Mouse (Mus musculus) cortical plate, adult 2 months (tissue): ENCODE data around the gene Kdr. TPM values are rescaled to one million over a fixed set of nuclear protein-coding genes. Genes with fewer than 3 reads are reported as not detected.

Experiments used
- H3K27ac ChIP-seq: fragments of 200-500 bp; 2 replicates; pipeline ENCODE4 v1.5.1; 2012; ENCODE audit warnings: low read length, control low read depth, inconsistent platforms; ENCODE audit not compliant: insufficient read depth
- H3K4me1 ChIP-seq: fragments of 200-500 bp; 2 replicates; pipeline ENCODE4 v1.6.1; 2011; ENCODE audit warnings: low read length; ENCODE audit not compliant: control insufficient read depth, insufficient read depth
- H3K4me3 ChIP-seq: fragments of 200-500 bp; 2 replicates; pipeline ENCODE4 v1.5.1; 2011; ENCODE audit warnings: mild to moderate bottlenecking, low read length, control low read depth; ENCODE audit not compliant: insufficient read depth
- CTCF ChIP-seq: fragments of 200-500 bp; IDR thresholded peaks from 2 replicates; pipeline ENCODE4 v1.5.1; 2011; ENCODE audit warnings: mild to moderate bottlenecking, control low read depth, low read length; ENCODE audit not compliant: insufficient read depth; ENCODE audit errors: extremely low read depth
- POLR2A ChIP-seq: fragments of 200-500 bp; IDR thresholded peaks from 2 replicates; pipeline ENCODE4 v1.6.1; 2011; ENCODE audit warnings: mild to moderate bottlenecking, low read length, control low read depth; ENCODE audit not compliant: insufficient read depth; ENCODE audit errors: extremely low read depth
- polyA plus RNA-seq: library from polyadenylated mRNA; depleted of rRNA; stranded (reverse); fragments of >200 nt; gene quantifications from 2 replicates; pipeline ENCODE4 v1.2.3, GENCODE M21; 2012

The Kdr gene
- polyA plus RNA-seq, 1 experiment, result 7.3 TPM

- TF ChIP-seq CTCF (no peak), POLR2A (no peak)
- H3K27ac ChIP-seq, result no peak overlapping the region
Measured at GRCm38 (mm10) chr5:75990212-75990611, 12.0 kb upstream of the Kdr start.

DNA sequence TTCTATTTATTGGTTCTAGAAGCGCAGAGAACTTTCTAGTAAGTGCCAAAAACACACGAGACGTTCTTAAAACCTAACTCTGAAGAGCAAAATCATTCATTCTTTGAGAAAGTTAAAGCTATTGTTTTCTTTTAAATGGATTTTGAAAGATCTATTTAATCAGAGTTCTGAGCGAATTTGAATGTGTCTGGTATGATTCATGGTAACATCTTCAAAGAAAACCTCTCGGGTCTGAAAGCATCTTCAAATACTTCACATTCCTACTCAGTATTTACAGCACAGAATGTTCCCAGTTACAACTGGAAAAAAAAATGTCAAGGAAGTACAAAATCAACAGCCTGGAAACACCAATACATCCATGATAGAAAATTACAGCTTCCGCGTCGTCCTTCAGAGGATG, 9.3 kb upstream of the Kdr start:
- no peak overlapping the region for H3K27ac ChIP-seq
- no peaks in the 10 kb centered on the region for H3K4me1 ChIP-seq

More at GRCm38 (mm10) chr5:75990212-75990611, 12.0 kb upstream of the Kdr start:
- H3K4me1 ChIP-seq, result no peaks in the 10 kb centered on the region
- H3K4me3 ChIP-seq, result no peak overlapping the region

GRCm38 (mm10) chr5:75980521-75981311, 2.5 kb upstream of the Kdr start:
- Histone ChIP-seq H3K4me3 (no peak overlapping the region), H3K27ac (no peak overlapping the region), H3K4me1 (no peaks in the 10 kb centered on the region)
- TF ChIP-seq POLR2A, result no peak
- TF ChIP-seq CTCF, result no peak

More for the DNA sequence above, 9.3 kb upstream of the Kdr start:
- no peak overlapping the region for H3K4me3 ChIP-seq
- TF ChIP-seq POLR2A (no peak), CTCF (no peak)

DNA sequence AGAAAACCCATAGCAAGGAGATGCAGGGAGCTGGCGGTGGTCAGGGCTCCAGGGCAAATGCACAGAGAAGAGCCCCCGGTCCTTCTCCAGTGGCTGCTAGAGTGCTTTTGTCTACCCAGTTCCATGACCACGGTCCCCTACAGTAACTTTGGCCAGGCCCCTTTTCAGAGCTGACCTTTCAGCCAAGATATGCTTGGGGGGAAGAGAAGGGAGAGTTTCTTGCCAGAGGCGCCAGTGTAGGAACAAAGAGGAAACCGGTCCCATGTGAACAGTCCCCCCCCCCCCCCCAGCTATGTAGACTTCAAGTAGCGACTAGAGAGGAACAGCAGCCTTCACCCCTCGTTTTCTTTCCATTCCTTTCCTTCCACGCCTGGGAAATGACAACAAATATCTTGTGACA, 850 bp upstream of the Kdr start:
- Histone ChIP-seq H3K4me3 (no peak overlapping the region), H3K27ac (no peak overlapping the region), H3K4me1 (no peaks in the 10 kb centered on the region)
- TF ChIP-seq POLR2A, result no peak
- TF ChIP-seq CTCF, result no peak

DNA sequence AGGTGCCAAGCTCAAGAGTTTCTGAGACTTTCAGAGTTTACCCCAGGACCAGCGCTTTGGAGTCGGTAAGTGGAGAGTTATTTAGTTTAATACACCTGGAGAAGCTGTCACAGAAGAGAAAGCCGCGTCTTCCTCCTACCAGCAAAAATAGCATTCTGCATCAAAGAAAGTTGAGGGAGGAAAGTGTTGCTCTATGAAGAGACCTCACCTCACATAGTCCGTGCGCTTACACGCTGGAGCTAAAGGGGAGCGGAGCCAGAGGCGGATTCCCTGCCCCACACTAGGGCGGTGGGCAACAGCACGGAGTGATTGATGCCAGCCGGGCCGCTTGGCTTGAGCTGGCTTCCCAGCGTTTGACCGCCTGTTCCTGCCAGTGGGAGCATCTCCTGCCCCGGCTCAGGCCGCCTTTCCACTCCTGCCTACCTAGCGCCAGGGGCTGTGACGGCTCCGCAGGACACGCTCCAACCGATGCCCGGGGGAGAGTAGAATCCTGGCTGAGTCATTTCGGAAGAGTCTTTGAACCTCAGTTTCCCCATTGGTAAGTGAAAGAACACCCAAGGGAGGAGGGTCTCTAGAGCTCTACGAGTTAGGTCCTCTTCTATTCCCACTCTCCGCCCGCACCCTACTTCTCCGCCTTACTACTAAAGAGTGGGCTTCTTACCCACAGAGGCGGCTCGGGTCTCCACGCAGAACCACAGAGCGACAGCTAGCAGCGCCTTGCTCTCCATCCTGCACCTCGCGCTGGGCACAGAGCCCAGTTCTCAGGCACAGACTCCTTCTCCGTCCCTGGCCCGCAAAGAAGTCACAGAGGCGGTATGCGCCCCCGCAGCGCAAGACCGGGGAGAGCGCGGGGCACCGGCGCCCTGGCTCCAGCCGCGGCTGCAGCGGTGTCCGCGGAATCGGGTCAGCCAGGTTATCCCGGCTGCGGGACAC, 551 bp downstream of the Kdr start:
- Histone ChIP-seq H3K4me1 (no peaks in the 10 kb centered on the region), H3K4me3 (peak overlapping the region; percentile 24), H3K27ac (no peak overlapping the region)
- no peak for TF ChIP-seq POLR2A
- TF ChIP-seq CTCF, result no peak

DNA sequence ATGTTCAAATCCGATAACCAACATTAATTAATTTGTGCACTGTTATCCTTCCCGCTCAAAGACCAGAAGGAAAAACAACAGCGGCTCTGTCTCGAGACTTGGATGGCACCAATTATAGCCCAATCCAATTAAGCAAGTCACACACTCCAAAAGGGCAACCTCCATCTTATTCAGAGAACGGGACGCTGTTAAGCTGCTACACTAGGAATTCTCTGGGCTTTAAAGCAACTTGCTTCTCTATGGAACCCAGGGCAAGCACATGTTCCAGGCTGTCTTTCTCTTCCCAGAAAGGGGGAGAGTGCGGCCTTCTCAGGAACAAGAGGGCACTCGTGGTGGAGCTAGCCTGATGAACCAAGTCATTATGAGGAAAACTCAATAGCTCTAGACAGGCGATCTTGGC, 1.6 kb downstream of the Kdr start:
- Histone ChIP-seq H3K27ac (no peak overlapping the region), H3K4me3 (no peak overlapping the region; the same call in 1 of the 2 replicates), H3K4me1 (no peaks in the 10 kb centered on the region)
- TF ChIP-seq POLR2A (no peak), CTCF (no peak)

GRCm38 (mm10) chr5:75975398-75975797, 2.9 kb downstream of the Kdr start:
- TF ChIP-seq CTCF (no peak), POLR2A (no peak)
- Histone ChIP-seq H3K27ac (no peak overlapping the region), H3K4me1 (no peaks in the 10 kb centered on the region), H3K4me3 (no peak overlapping the region)

- TF ChIP-seq POLR2A (no peak), CTCF (no peak)
- no peak overlapping the region for H3K4me3 ChIP-seq
- H3K4me1 ChIP-seq, result no peaks in the 10 kb centered on the region
- H3K27ac ChIP-seq, result no peak overlapping the region
Measured at GRCm38 (mm10) chr5:75974543-75975130, 3.6 kb downstream of the Kdr start.

- H3K4me1 ChIP-seq, result no peaks in the 10 kb centered on the region
- TF ChIP-seq POLR2A (no peak), CTCF (no peak)
- H3K4me3 ChIP-seq, result no peak overlapping the region
- H3K27ac ChIP-seq, result no peak overlapping the region
Measured at GRCm38 (mm10) chr5:75969887-75970286, 8.4 kb downstream of the Kdr start.

GRCm38 (mm10) chr5:75962558-75962957, 15.7 kb downstream of the Kdr start:
- no peak overlapping the region for H3K4me3 ChIP-seq
- H3K4me1 ChIP-seq, result no peaks in the 10 kb centered on the region
- H3K27ac ChIP-seq, result no peak overlapping the region
- TF ChIP-seq POLR2A, result no peak
- TF ChIP-seq CTCF, result no peak
